Mouse (Mus musculus) gastrocnemius, postnatal 25 days (tissue): ENCODE results near the gene Adam12. TPM values are rescaled to one million over a fixed set of nuclear protein-coding genes. Genes with fewer than 3 reads are reported as not detected.

Experiments
- DNase-seq: peaks from one replicate; pipeline ENCODE4 v3.0.0; 2022
- total RNA-seq, 2 experiments: library from RNA; stranded (reverse); gene quantifications; 1 replicate in 1 of 2; 2 replicates in 1 of 2; pipeline ENCODE4 v1.2.3; 2021

The Adam12 gene
- total RNA-seq, 2 experiments from 2014 or later, result 1.9 to 2.8 TPM

GRCm38 (mm10) chr7:134009157-134009556, 222.8 kb downstream of the Adam12 start:
- DNase-seq, result no peak

- no peak for DNase-seq
These were observed 224.0 kb downstream of the Adam12 start for GRCm38 (mm10) chr7:134007942-134008361.

- no peak for DNase-seq
These were observed 230.4 kb downstream of the Adam12 start for GRCm38 (mm10) chr7:134001581-134001980.

GRCm38 (mm10) chr7:133990930-133991329, 241.0 kb downstream of the Adam12 start:
- DNase-seq, result no peak

GRCm38 (mm10) chr7:133988356-133988755, 243.6 kb downstream of the Adam12 start:
- no peak for DNase-seq

- no peak for DNase-seq
These were observed 245.7 kb downstream of the Adam12 start for GRCm38 (mm10) chr7:133986201-133986600.

- DNase-seq, result no peak
These were observed 246.3 kb downstream of the Adam12 start for GRCm38 (mm10) chr7:133985648-133986047.

- no peak for DNase-seq
These were observed 255.4 kb downstream of the Adam12 start for GRCm38 (mm10) chr7:133976388-133977122.

- peak; percentile 41 for DNase-seq
These were observed 260.9 kb downstream of the Adam12 start for GRCm38 (mm10) chr7:133971086-133971485.

GRCm38 (mm10) chr7:133970407-133970806, 261.5 kb downstream of the Adam12 start:
- no peak for DNase-seq

GRCm38 (mm10) chr7:133967906-133968305, 264.0 kb downstream of the Adam12 start:
- no peak for DNase-seq

- DNase-seq, result no peak
These were observed 268.4 kb downstream of the Adam12 start for GRCm38 (mm10) chr7:133963501-133963900.

- no peak for DNase-seq
These were observed 272.7 kb downstream of the Adam12 start for GRCm38 (mm10) chr7:133959200-133959599.

- DNase-seq, result no peak
These were observed 274.1 kb downstream of the Adam12 start for GRCm38 (mm10) chr7:133957873-133958272.

GRCm38 (mm10) chr7:133954111-133955091, 277.5 kb downstream of the Adam12 start:
- DNase-seq, result no peak

GRCm38 (mm10) chr7:133951777-133952545, 280.0 kb downstream of the Adam12 start:
- no peak for DNase-seq

GRCm38 (mm10) chr7:133947360-133947759, 284.6 kb downstream of the Adam12 start:
- DNase-seq, result no peak

- DNase-seq, result no peak
These were observed 285.1 kb downstream of the Adam12 start for GRCm38 (mm10) chr7:133946757-133947345.

- no peak for DNase-seq
These were observed 285.8 kb downstream of the Adam12 start for GRCm38 (mm10) chr7:133946113-133946512.

- no peak for DNase-seq
These were observed 291.5 kb downstream of the Adam12 start for GRCm38 (mm10) chr7:133940405-133940804.

GRCm38 (mm10) chr7:133937473-133937872, 294.5 kb downstream of the Adam12 start:
- no peak for DNase-seq

- no peak for DNase-seq
These were observed 295.6 kb downstream of the Adam12 start for GRCm38 (mm10) chr7:133936377-133936776.
